Mouse (Mus musculus) spleen, adult 2 months (tissue): ENCODE measurements around the gene Erfe.

Experiments
- CTCF ChIP-seq: fragments of 200-500 bp; IDR thresholded peaks from 2 replicates; pipeline ENCODE4 v1.5.1; 2011; ENCODE audit warnings: mild to moderate bottlenecking, inconsistent platforms; ENCODE audit not compliant: insufficient read depth, insufficient read length, insufficient replicate concordance; ENCODE audit errors: extremely low read depth
- POLR2A ChIP-seq: fragments of 200-500 bp; IDR thresholded peaks from 2 replicates; pipeline ENCODE4 v1.6.1; 2011; ENCODE audit warnings: low read depth, low read length, inconsistent platforms

DNA sequence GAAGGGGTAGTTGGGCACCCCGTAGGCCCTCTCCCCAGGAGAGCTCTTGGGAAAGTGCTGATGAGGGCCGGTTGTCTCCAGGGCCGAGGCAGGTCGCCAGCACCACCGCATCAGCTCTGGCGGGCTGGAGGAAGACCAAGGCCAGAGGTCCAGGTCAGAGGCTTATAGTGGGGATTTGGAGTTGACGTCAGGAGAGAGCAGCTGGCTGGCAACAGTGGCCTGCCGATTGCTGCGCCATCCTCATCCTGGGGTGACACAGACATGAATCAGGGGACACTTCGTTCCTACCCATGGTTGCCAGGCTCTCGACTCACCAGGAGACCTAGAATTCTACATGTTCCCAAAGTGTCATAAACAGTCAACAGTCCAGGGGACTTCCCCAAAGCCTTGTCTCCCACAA lies 10.1 kb upstream of the Erfe start:
- TF ChIP-seq POLR2A (no peak), CTCF (no peak)
